Mouse (Mus musculus) spleen, adult 2 months (tissue): Measurements from ENCODE around the gene Plekhm3. TPM values are rescaled to one million over a fixed set of nuclear protein-coding genes. Genes with fewer than 3 reads are reported as not detected.

Source experiments
- DNase-seq, 2 experiments: peaks; one replicate each; pipeline versions ENCODE4 v3.0.0 to v3.0.0-alpha.2; 2012 to 2021; ENCODE audit warnings: low spot score in 2 of 2, low read depth in 1 of 2
- H3K27ac ChIP-seq: fragments of 200-500 bp; 2 replicates; pipeline ENCODE4 v1.5.1; 2012; ENCODE audit warnings: low read length, inconsistent platforms; ENCODE audit not compliant: insufficient read depth
- H3K27me3 ChIP-seq: fragments of 200-500 bp; 2 replicates; pipeline ENCODE4 v1.6.1; 2012; ENCODE audit warnings: mild to moderate bottlenecking, moderate library complexity, low read length, inconsistent platforms; ENCODE audit not compliant: control insufficient read depth, insufficient read depth
- H3K36me3 ChIP-seq: fragments of 200-500 bp; 2 replicates; pipeline ENCODE4 v1.6.1; 2012; ENCODE audit warnings: mild to moderate bottlenecking, low read length, inconsistent platforms; ENCODE audit not compliant: control insufficient read depth, insufficient read depth
- H3K4me1 ChIP-seq: fragments of 200-500 bp; 2 replicates; pipeline ENCODE4 v1.6.1; 2011; ENCODE audit warnings: inconsistent platforms; ENCODE audit not compliant: control insufficient read depth, insufficient read depth, insufficient read length
- H3K4me3 ChIP-seq: fragments of 200-500 bp; 2 replicates; pipeline ENCODE4 v1.5.1; 2011; ENCODE audit warnings: mild to moderate bottlenecking, inconsistent platforms; ENCODE audit not compliant: insufficient read depth, insufficient read length; ENCODE audit errors: extremely low read depth
- CTCF ChIP-seq: fragments of 200-500 bp; IDR thresholded peaks from 2 replicates; pipeline ENCODE4 v1.5.1; 2011; ENCODE audit warnings: mild to moderate bottlenecking, inconsistent platforms; ENCODE audit not compliant: insufficient read depth, insufficient read length, insufficient replicate concordance; ENCODE audit errors: extremely low read depth
- POLR2A ChIP-seq: fragments of 200-500 bp; IDR thresholded peaks from 2 replicates; pipeline ENCODE4 v1.6.1; 2011; ENCODE audit warnings: low read depth, low read length, inconsistent platforms
- WGBS: fragments of 180-500 bp; shearing (Covaris S2); methylation state at CpG from one replicate; pipeline ENCODE4 v1.1.7; 2018; 5-methylcytosine and 5-hydroxymethylcytosine counted together
- polyA plus RNA-seq: library from polyadenylated mRNA; depleted of rRNA; stranded (reverse); fragments of >200 nt; gene quantifications from 2 replicates; pipeline ENCODE4 v1.2.3, GENCODE M21; 2012

Gene Plekhm3
- polyA plus RNA-seq, 1 experiment: 11.7 TPM

DNA sequence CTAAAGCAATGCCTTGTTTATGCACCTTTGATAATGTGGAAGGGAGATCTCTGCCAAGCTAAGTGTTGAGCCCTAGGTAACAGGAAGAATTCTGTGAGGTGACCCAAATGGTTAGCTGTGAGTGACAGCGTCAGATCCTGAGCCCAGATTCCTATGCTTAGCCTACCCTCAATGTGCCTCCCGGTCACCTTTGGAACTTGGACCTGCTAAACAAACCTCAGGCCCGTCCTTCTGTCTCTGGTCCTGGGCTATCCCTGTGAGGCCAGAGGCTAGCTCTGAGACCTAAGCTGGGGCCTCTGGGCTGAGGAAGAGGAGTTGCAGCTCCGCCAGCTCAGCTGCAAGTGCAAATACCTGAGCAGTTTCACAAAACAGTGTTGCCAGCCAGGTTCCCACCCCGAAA is 202.0 kb downstream of the Plekhm3 start:
- no peaks in the 10 kb centered on the region for H3K36me3 ChIP-seq
- no peak overlapping the region for H3K4me3 ChIP-seq
- TF ChIP-seq POLR2A (no peak), CTCF (no peak)
- no peak for DNase-seq
- H3K27me3 ChIP-seq: no peaks in the 10 kb centered on the region
- WGBS: 98% methylated on average over 5 of the region's 5 CpGs
- H3K27ac ChIP-seq: no peak overlapping the region
- no peaks in the 10 kb centered on the region for H3K4me1 ChIP-seq

DNA sequence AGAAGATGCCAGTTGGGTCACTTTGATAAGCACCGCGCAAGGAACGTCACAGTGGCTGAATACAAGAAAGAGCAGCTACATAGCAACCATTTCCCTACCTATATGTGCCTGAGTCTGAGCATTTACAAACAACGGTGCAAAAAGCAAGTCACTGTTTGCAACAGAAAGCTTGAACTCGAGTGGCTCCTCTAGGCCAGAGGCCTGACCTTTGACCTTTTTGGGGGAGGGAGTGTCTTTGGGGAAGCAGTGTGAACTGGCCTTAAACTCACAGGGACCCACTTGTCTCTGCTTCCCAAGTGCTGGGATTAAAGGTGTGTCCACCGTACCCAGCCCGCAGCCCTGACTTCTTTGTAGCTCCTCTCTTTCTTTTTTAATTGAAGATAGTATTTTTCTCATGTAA is 203.0 kb downstream of the Plekhm3 start:
- Histone ChIP-seq H3K27ac (no peak overlapping the region), H3K27me3 (no peaks in the 10 kb centered on the region), H3K36me3 (no peaks in the 10 kb centered on the region), H3K4me3 (no peak overlapping the region), H3K4me1 (no peaks in the 10 kb centered on the region)
- TF ChIP-seq CTCF: no peak
- no peak for TF ChIP-seq POLR2A
- WGBS: 70% methylated on average over 7 of the region's 7 CpGs
- DNase-seq: no peak

DNA sequence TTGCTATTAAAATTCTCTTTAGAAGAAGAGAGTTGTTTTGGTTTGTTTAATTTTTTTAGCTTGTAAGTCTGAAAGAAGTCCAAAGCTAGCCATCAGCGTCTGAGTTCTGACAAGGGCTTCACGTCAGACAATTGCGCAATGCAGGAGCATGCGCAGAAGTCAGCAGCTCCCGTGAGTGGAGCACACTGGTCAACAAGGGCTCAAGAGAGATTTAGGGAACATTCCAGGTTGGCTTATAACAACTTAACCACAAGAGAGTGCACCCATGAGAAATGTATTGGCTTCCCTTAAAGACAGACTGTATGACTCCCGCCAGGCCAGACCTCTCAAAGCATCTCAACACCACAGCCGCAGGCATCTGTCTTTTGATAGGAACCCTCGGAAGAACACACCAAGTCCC is 203.5 kb downstream of the Plekhm3 start:
- Histone ChIP-seq H3K36me3 (no peaks in the 10 kb centered on the region), H3K27ac (no peak overlapping the region), H3K4me3 (no peak overlapping the region), H3K27me3 (no peaks in the 10 kb centered on the region), H3K4me1 (no peaks in the 10 kb centered on the region)
- DNase-seq: no peak
- 79% methylated on average over 8 of the region's 8 CpGs for WGBS
- no peak for TF ChIP-seq POLR2A
- TF ChIP-seq CTCF: no peak

DNA sequence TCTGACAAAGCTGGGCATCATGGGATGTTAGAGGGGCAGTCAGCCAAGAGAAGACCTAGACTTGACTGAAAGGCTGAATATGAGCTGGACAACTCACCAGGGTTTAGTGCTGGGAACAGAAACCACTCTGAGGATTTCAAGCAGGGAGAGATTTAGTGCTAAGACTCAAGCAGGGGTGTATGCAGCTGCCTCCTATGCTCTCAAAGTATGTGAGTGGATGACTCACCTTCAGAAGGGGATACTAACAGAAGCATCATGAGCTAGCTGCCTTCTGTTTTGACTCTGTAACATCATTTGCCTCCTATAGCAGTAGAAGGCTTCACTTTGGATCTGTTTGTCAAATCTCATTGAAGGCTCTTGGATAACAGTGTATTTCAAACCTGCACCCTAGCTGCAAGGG is 212.0 kb downstream of the Plekhm3 start:
- Histone ChIP-seq H3K27me3 (no peaks in the 10 kb centered on the region), H3K36me3 (no peaks in the 10 kb centered on the region), H3K27ac (no peak overlapping the region), H3K4me3 (no peak overlapping the region), H3K4me1 (no peaks in the 10 kb centered on the region)
- no peak for TF ChIP-seq POLR2A
- TF ChIP-seq CTCF: no peak
- no peak for DNase-seq

DNA sequence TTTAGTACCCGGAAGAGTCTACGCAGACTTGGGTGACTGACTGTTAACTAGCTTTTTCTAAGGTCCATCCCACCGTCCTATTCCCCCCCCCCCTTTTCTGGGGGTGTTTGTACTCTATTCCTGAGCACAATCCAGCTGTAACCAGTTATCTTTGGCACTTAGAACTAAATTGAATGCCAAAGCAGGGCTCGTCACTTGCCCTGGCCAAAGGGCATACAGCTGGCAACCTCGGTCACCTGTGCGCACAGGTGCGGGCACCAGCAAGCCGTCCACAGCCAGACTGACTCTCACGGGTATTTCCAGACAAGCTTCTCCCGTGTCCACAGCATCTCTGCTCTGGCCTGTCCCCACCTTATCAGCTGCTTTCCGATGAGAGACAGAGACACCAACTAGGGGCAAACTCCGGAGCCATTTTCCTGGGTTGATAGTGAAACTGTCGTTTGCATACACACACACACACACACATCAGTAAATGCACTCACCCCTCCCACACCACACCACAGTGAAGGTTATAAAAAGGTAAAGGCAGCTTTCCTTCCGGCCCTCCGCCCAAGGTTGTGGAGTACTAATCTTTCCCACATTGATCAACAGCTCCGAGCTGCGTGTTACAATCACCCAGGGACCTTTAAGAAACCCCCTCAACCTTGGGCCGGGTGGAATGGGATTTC is 213.7 kb downstream of the Plekhm3 start:
- WGBS: 92% methylated on average over 18 of the region's 18 CpGs
- Histone ChIP-seq H3K4me3 (no peak overlapping the region), H3K27ac (no peak overlapping the region), H3K27me3 (no peaks in the 10 kb centered on the region), H3K4me1 (no peaks in the 10 kb centered on the region), H3K36me3 (no peaks in the 10 kb centered on the region)
- no peak for DNase-seq
- TF ChIP-seq POLR2A (no peak), CTCF (no peak)

DNA sequence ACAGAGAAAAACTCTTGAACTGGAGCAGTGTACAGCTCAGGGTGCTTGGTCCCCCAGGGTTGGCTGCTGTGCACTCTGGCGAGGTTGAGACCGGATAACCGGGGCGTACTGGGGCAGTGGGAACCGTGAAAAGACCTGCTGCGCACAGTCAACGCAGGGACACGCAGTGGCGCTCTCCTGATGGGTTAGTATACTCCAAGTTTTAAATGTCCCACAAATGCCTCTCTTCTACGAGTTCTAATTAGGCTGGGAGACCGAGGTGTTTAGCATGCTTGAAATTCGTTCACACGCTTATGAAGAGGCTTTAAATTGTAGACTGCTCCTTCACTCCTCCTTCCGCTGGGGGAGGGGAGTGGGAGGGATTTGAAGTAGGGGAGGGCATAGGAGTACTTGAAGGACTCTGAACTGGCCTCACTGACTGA is 218.0 kb downstream of the Plekhm3 start:
- no peaks in the 10 kb centered on the region for H3K27me3 ChIP-seq
- H3K27ac ChIP-seq: 0 out of 2 replicates have a peak overlapping the region, but pooled peaks have one; percentile 4
- under 1% methylated on average over 14 of the region's 14 CpGs for WGBS
- TF ChIP-seq CTCF: no peak
- no peak for TF ChIP-seq POLR2A
- H3K36me3 ChIP-seq: no peaks in the 10 kb centered on the region
- peak overlapping the region; percentile 45; the same call in 1 of the 2 replicates for H3K4me3 ChIP-seq
- DNase-seq: peak in 1 of 2 experiments; percentile 19
- H3K4me1 ChIP-seq: peaks cover 14% of the 10 kb centered on the region

DNA sequence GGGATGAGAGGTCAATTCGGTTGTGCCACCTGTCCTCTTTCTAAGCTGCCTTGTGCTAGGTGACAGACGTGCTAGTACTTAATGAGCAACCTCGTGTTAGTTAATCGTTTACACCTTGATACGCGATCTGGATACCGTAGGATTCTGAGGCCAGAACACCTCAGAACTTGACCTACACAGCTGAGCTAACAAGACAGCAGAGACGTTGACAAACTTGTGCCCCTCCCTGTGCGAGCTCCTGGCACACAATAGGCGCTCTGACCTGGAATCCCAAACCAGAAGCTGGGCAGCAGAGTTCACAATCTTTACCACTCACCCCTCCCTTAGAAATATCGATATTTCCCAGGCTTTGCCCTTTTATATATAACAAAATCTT is 218.5 kb downstream of the Plekhm3 start:
- TF ChIP-seq CTCF (no peak), POLR2A (no peak)
- Histone ChIP-seq H3K36me3 (no peaks in the 10 kb centered on the region), H3K27ac (no peak overlapping the region), H3K4me3 (peak overlapping the region; percentile 59), H3K27me3 (no peaks in the 10 kb centered on the region), H3K4me1 (peaks cover 14% of the 10 kb centered on the region)
- no peak for DNase-seq
- under 1% methylated on average over 11 of the region's 11 CpGs for WGBS
